Mouse (Mus musculus): ENCODE measurements around the gene Tmem132a. TPM values are rescaled to one million over a fixed set of nuclear protein-coding genes. Genes with fewer than 3 reads are reported as not detected.

Tmem132a gene
- polyA plus RNA-seq, 1 experiment from 2014 or later = 7.1 TPM

- no peak overlapping the region for H3K9ac ChIP-seq (ENCODE audit: low read depth, low read length)
- no peak overlapping the region for H3K4me3 ChIP-seq (ENCODE audit: low read depth, low read length)
- no peak overlapping the region for H3K4me2 ChIP-seq (replicated peaks; ENCODE audit: low read depth)
- H3K4me1 ChIP-seq (replicated peaks; ENCODE audit: control insufficient read depth, insufficient read depth, low read length) = no peaks in the 10 kb centered on the region
- no peak for ATAC-seq
- no peaks in the 10 kb centered on the region for H3K27me3 ChIP-seq (replicated peaks; ENCODE audit: control insufficient read depth, insufficient read depth, low read length)
- no peaks in the 10 kb centered on the region for H3K9me3 ChIP-seq (ENCODE audit: control insufficient read depth)
- peaks cover 10% of the 10 kb centered on the region; the same call in 1 of the 2 replicates for H3K36me3 ChIP-seq (ENCODE audit: control insufficient read depth, insufficient read depth)
- 53% methylated on average over 3 of the region's 3 CpGs for WGBS
- no peak for TF ChIP-seq CTCF (IDR thresholded peaks at IDR 0.05; ENCODE audit: low read depth)
- no peak overlapping the region for H3K27ac ChIP-seq (ENCODE audit: low read depth, low read length)
Observed at GRCm38 (mm10) chr19:10855422-10855821, 14.3 kb downstream of the Tmem132a start.

DNA sequence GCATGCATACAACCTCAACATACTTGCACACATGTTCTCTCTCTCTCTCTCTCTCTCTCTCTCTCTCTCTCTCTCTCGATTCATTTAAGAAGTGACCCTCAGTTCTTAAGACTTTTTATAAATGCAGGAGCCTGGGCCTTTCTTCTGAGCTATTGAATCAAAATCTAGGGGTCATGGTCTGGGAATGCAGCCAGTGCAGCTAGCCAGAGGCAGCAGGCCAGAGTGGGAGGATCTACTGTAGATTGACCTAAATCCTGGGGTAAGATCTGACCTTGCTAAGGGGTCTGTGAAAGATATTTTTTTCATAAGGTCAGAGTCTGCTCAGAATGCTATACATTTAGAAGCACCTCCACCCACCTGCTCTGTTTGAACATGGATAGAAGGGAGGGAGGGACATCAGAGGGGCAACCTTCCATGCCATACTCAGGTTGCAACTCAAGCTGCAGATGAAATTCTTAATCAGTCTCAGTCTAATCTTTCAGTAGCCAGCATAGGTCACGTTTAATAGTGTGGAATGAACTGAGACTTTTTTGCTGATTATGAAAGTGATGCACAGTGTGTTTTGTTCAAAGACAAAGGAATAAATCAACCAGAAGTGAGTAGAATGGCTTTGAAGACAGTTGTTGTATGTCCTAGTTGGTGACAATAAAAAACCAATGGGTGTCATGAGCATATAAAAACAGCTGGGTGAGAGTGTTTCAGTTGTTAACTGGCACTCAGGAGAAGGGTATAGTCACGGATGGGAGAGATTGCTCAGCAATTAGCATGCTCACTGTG lies 22.2 kb downstream of the Tmem132a start:
- H3K9me3 ChIP-seq (ENCODE audit: control insufficient read depth) = no peaks in the 10 kb centered on the region
- 52% methylated on average over 3 of the region's 3 CpGs for WGBS

DNA sequence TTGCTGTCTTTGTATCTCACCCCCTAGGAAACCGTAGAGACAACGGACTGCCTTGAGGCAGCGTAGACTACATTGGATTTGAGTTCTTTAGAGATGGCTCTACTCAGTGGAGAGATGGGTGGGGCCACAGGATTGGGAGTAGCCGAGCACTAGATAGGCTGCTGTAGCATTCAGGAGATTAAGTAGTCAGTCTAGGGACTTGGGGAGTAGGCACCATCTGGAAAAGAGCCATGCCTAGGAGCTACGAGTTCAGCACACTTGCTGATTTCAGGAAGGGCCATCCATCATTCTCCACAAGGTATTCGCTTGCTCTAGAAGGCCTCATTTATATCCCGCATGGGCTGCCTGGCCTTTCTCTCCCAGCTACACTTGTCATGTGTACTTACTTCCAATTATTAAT lies 23.6 kb downstream of the Tmem132a start:
- ATAC-seq = no peak
- Histone ChIP-seq H3K9me3 (ENCODE audit: control insufficient read depth) (no peaks in the 10 kb centered on the region), H3K27me3 (replicated peaks; ENCODE audit: control insufficient read depth, insufficient read depth, low read length) (no peaks in the 10 kb centered on the region; the same call in 1 of the 2 replicates), H3K4me3 (ENCODE audit: low read depth, low read length) (no peak overlapping the region), H3K36me3 (ENCODE audit: control insufficient read depth, insufficient read depth) (no peaks in the 10 kb centered on the region), H3K4me2 (replicated peaks; ENCODE audit: low read depth) (no peak overlapping the region), H3K9ac (ENCODE audit: low read depth, low read length) (no peak overlapping the region), H3K27ac (ENCODE audit: low read depth, low read length) (no peak overlapping the region), H3K4me1 (replicated peaks; ENCODE audit: control insufficient read depth, insufficient read depth, low read length) (no peaks in the 10 kb centered on the region)
- TF ChIP-seq CTCF (IDR thresholded peaks at IDR 0.05; ENCODE audit: low read depth) = no peak
- 73% methylated on average over 7 of the region's 7 CpGs for WGBS

More for the DNA sequence above, 22.2 kb downstream of the Tmem132a start:
- no peak overlapping the region for H3K27ac ChIP-seq (ENCODE audit: low read depth, low read length)
- H3K4me2 ChIP-seq (replicated peaks; ENCODE audit: low read depth) = no peak overlapping the region
- ATAC-seq = no peak
- TF ChIP-seq CTCF (IDR thresholded peaks at IDR 0.05; ENCODE audit: low read depth) = no peak
- H3K4me1 ChIP-seq (replicated peaks; ENCODE audit: control insufficient read depth, insufficient read depth, low read length) = no peaks in the 10 kb centered on the region
- H3K36me3 ChIP-seq (ENCODE audit: control insufficient read depth, insufficient read depth) = no peaks in the 10 kb centered on the region
- no peak overlapping the region for H3K9ac ChIP-seq (ENCODE audit: low read depth, low read length)
- H3K4me3 ChIP-seq (ENCODE audit: low read depth, low read length) = no peak overlapping the region
- H3K27me3 ChIP-seq (replicated peaks; ENCODE audit: control insufficient read depth, insufficient read depth, low read length) = no peaks in the 10 kb centered on the region; the same call in 1 of the 2 replicates

DNA sequence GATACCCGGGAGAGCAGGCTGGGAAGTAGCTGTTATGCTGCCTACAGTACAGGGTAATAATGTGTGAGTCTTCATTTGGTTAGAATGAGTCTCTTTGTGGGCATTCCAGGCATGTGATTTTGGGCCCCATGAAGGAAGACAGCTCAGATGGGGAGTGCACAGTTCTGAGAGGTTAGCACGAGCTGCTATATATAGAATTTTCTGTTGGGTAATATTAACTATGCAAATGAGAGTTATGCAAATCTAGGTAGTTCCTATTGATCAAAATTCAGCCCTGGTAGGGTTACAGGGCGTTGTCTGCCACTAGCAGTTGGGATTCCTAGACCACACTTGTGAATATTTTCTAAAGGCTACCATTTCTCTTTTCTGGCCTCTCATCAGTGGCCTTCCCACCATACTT lies 24.3 kb downstream of the Tmem132a start:
- WGBS = 73% methylated on average over 3 of the region's 3 CpGs
- H3K4me1 ChIP-seq (replicated peaks; ENCODE audit: control insufficient read depth, insufficient read depth, low read length) = no peaks in the 10 kb centered on the region
- H3K9ac ChIP-seq (ENCODE audit: low read depth, low read length) = no peak overlapping the region
- H3K36me3 ChIP-seq (ENCODE audit: control insufficient read depth, insufficient read depth) = no peaks in the 10 kb centered on the region
- H3K9me3 ChIP-seq (ENCODE audit: control insufficient read depth) = no peaks in the 10 kb centered on the region
- no peak for TF ChIP-seq CTCF (IDR thresholded peaks at IDR 0.05; ENCODE audit: low read depth)
- H3K27ac ChIP-seq (ENCODE audit: low read depth, low read length) = no peak overlapping the region
- H3K4me2 ChIP-seq (replicated peaks; ENCODE audit: low read depth) = no peak overlapping the region
- ATAC-seq = no peak
- H3K4me3 ChIP-seq (ENCODE audit: low read depth, low read length) = no peak overlapping the region
- H3K27me3 ChIP-seq (replicated peaks; ENCODE audit: control insufficient read depth, insufficient read depth, low read length) = no peaks in the 10 kb centered on the region; the same call in 1 of the 2 replicates

- Histone ChIP-seq H3K4me2 (replicated peaks; ENCODE audit: low read depth) (no peak overlapping the region), H3K27me3 (replicated peaks; ENCODE audit: control insufficient read depth, insufficient read depth, low read length) (no peaks in the 10 kb centered on the region; the same call in 1 of the 2 replicates), H3K4me3 (ENCODE audit: low read depth, low read length) (no peak overlapping the region), H3K9me3 (ENCODE audit: control insufficient read depth) (no peaks in the 10 kb centered on the region), H3K27ac (ENCODE audit: low read depth, low read length) (no peak overlapping the region), H3K4me1 (replicated peaks; ENCODE audit: control insufficient read depth, insufficient read depth, low read length) (no peaks in the 10 kb centered on the region), H3K36me3 (ENCODE audit: control insufficient read depth, insufficient read depth) (no peaks in the 10 kb centered on the region), H3K9ac (ENCODE audit: low read depth, low read length) (no peak overlapping the region)
- 86% methylated on average over 5 of the region's 5 CpGs for WGBS
- no peak for ATAC-seq
- TF ChIP-seq CTCF (IDR thresholded peaks at IDR 0.05; ENCODE audit: low read depth) = no peak
Observed at GRCm38 (mm10) chr19:10844206-10844605, 25.5 kb downstream of the Tmem132a start.

- Histone ChIP-seq H3K4me2 (replicated peaks; ENCODE audit: low read depth) (no peak overlapping the region), H3K9me3 (ENCODE audit: control insufficient read depth) (no peaks in the 10 kb centered on the region), H3K27me3 (replicated peaks; ENCODE audit: control insufficient read depth, insufficient read depth, low read length) (no peaks in the 10 kb centered on the region; the same call in 1 of the 2 replicates), H3K4me1 (replicated peaks; ENCODE audit: control insufficient read depth, insufficient read depth, low read length) (no peaks in the 10 kb centered on the region), H3K4me3 (ENCODE audit: low read depth, low read length) (no peak overlapping the region), H3K27ac (ENCODE audit: low read depth, low read length) (no peak overlapping the region), H3K9ac (ENCODE audit: low read depth, low read length) (no peak overlapping the region), H3K36me3 (ENCODE audit: control insufficient read depth, insufficient read depth) (no peaks in the 10 kb centered on the region)
- no peak for TF ChIP-seq CTCF (IDR thresholded peaks at IDR 0.05; ENCODE audit: low read depth)
- 52% methylated on average over 24 of the region's 24 CpGs for WGBS
- ATAC-seq = no peak
Observed at GRCm38 (mm10) chr19:10842914-10843313, 26.8 kb downstream of the Tmem132a start.

Measured in intestine, postnatal 0 days (tissue).